Mouse (Mus musculus): ENCODE data around the gene Pelp1. TPM values are rescaled to one million over a fixed set of nuclear protein-coding genes. Genes with fewer than 3 reads are reported as not detected.
"Not testable (repeated sequence)": the region's sequence is repeated elsewhere in the genome, so short reads cannot be mapped to it uniquely, and the experiment has no call there.

Pelp1 gene
- polyA plus RNA-seq, 1 experiment from 2014 or later = 34.0 TPM

- Histone ChIP-seq H3K36me3 (ENCODE audit: control insufficient read depth, insufficient read depth, low read length) (no peaks in the 10 kb centered on the region), H3K4me2 (ENCODE audit: low read length) (no peak overlapping the region), H3K9ac (replicated peaks; ENCODE audit: low read length) (no peak overlapping the region), H3K4me1 (ENCODE audit: control insufficient read depth, insufficient read depth, low read length) (no peaks in the 10 kb centered on the region), H3K4me3 (replicated peaks; ENCODE audit: low read depth, low read length) (no peak overlapping the region), H3K9me3 (ENCODE audit: control insufficient read depth, low read length) (no peaks in the 10 kb centered on the region), H3K27ac (replicated peaks; ENCODE audit: low read depth, low read length) (no peak overlapping the region), H3K27me3 (ENCODE audit: control insufficient read depth, insufficient read depth, low read length) (no peaks in the 10 kb centered on the region)
- DNase-seq (no peak), ATAC-seq (ENCODE audit: low FRiP score, low TSS enrichment) (no peak)
- 85% methylated on average over 7 of the region's 7 CpGs for WGBS
Observed at GRCm38 (mm10) chr11:70372849-70373557, 36.8 kb downstream of the Pelp1 start.

GRCm38 (mm10) chr11:70372396-70372795 is 37.4 kb downstream of the Pelp1 start:
- DNase-seq = no peak
- Histone ChIP-seq H3K36me3 (ENCODE audit: control insufficient read depth, insufficient read depth, low read length) (no peaks in the 10 kb centered on the region), H3K9me3 (ENCODE audit: control insufficient read depth, low read length) (no peaks in the 10 kb centered on the region), H3K9ac (replicated peaks; ENCODE audit: low read length) (no peak overlapping the region), H3K4me3 (replicated peaks; ENCODE audit: low read depth, low read length) (no peak overlapping the region), H3K4me2 (ENCODE audit: low read length) (no peak overlapping the region), H3K27ac (replicated peaks; ENCODE audit: low read depth, low read length) (no peak overlapping the region), H3K4me1 (ENCODE audit: control insufficient read depth, insufficient read depth, low read length) (no peaks in the 10 kb centered on the region), H3K27me3 (ENCODE audit: control insufficient read depth, insufficient read depth, low read length) (no peaks in the 10 kb centered on the region)
- ATAC-seq (ENCODE audit: low FRiP score, low TSS enrichment) = no peak

- not testable (repeated sequence) for H3K4me1 ChIP-seq (ENCODE audit: control insufficient read depth, insufficient read depth, low read length); H3K27ac ChIP-seq (replicated peaks; ENCODE audit: low read depth, low read length); H3K27me3 ChIP-seq (ENCODE audit: control insufficient read depth, insufficient read depth, low read length); H3K9ac ChIP-seq (replicated peaks; ENCODE audit: low read length); DNase-seq; H3K9me3 ChIP-seq (ENCODE audit: control insufficient read depth, low read length); H3K36me3 ChIP-seq (ENCODE audit: control insufficient read depth, insufficient read depth, low read length); H3K4me3 ChIP-seq (replicated peaks; ENCODE audit: low read depth, low read length); ATAC-seq (ENCODE audit: low FRiP score, low TSS enrichment); H3K4me2 ChIP-seq (ENCODE audit: low read length)
- WGBS = 75% methylated on average over 2 of the region's 2 CpGs
Observed at GRCm38 (mm10) chr11:70368626-70369025, 41.2 kb downstream of the Pelp1 start.

GRCm38 (mm10) chr11:70367701-70368100 is 42.1 kb downstream of the Pelp1 start:
- H3K9me3 ChIP-seq (ENCODE audit: control insufficient read depth, low read length); H3K9ac ChIP-seq (replicated peaks; ENCODE audit: low read length); H3K36me3 ChIP-seq (ENCODE audit: control insufficient read depth, insufficient read depth, low read length); H3K27me3 ChIP-seq (ENCODE audit: control insufficient read depth, insufficient read depth, low read length); DNase-seq; H3K4me1 ChIP-seq (ENCODE audit: control insufficient read depth, insufficient read depth, low read length); ATAC-seq (ENCODE audit: low FRiP score, low TSS enrichment); H3K4me2 ChIP-seq (ENCODE audit: low read length); H3K27ac ChIP-seq (replicated peaks; ENCODE audit: low read depth, low read length); H3K4me3 ChIP-seq (replicated peaks; ENCODE audit: low read depth, low read length): not testable (repeated sequence)
- WGBS = 88% methylated on average over 6 of the region's 6 CpGs

- DNase-seq (peak; percentile 11), ATAC-seq (ENCODE audit: low FRiP score, low TSS enrichment) (no peak)
- Histone ChIP-seq H3K9ac (replicated peaks; ENCODE audit: low read length) (no peak within 1 kb of the TSS), H3K36me3 (ENCODE audit: control insufficient read depth, insufficient read depth, low read length) (no peaks in the 10 kb centered on the region), H3K9me3 (ENCODE audit: control insufficient read depth, low read length) (no peaks in the 10 kb centered on the region), H3K4me2 (ENCODE audit: low read length) (peak within 1 kb of the TSS; percentile 53), H3K4me3 (replicated peaks; ENCODE audit: low read depth, low read length) (peak within 1 kb of the TSS; percentile 22), H3K27ac (replicated peaks; ENCODE audit: low read depth, low read length) (no peak within 1 kb of the TSS), H3K27me3 (ENCODE audit: control insufficient read depth, insufficient read depth, low read length) (peaks cover 31% of the 10 kb centered on the region), H3K4me1 (ENCODE audit: control insufficient read depth, insufficient read depth, low read length) (peaks cover 7% of the 10 kb centered on the region; the same call in 1 of the 2 replicates)
- under 1% methylated on average over 19 of the region's 19 CpGs for WGBS
Observed at GRCm38 (mm10) chr11:70351868-70352267, 58.0 kb downstream of the Pelp1 start, which contains the start of gene Alox15. Alox15 (minus strand) TSS chr11:70352031.

GRCm38 (mm10) chr11:70348630-70349029 is 61.2 kb downstream of the Pelp1 start:
- Histone ChIP-seq H3K4me3 (replicated peaks; ENCODE audit: low read depth, low read length) (no peak overlapping the region), H3K9me3 (ENCODE audit: control insufficient read depth, low read length) (no peaks in the 10 kb centered on the region), H3K4me2 (ENCODE audit: low read length) (no peak overlapping the region), H3K27ac (replicated peaks; ENCODE audit: low read depth, low read length) (no peak overlapping the region), H3K36me3 (ENCODE audit: control insufficient read depth, insufficient read depth, low read length) (no peaks in the 10 kb centered on the region), H3K27me3 (ENCODE audit: control insufficient read depth, insufficient read depth, low read length) (peaks cover 31% of the 10 kb centered on the region), H3K9ac (replicated peaks; ENCODE audit: low read length) (no peak overlapping the region), H3K4me1 (ENCODE audit: control insufficient read depth, insufficient read depth, low read length) (peaks cover 7% of the 10 kb centered on the region; the same call in 1 of the 2 replicates)
- DNase-seq (no peak), ATAC-seq (ENCODE audit: low FRiP score, low TSS enrichment) (no peak)
- WGBS = 85% methylated on average over 9 of the region's 9 CpGs

GRCm38 (mm10) chr11:70347861-70348260 is 62.0 kb downstream of the Pelp1 start:
- ATAC-seq (ENCODE audit: low FRiP score, low TSS enrichment) (no peak), DNase-seq (no peak)
- whole genome bisulfite sequencing = 84% methylated on average over 10 of the region's 10 CpGs
- Histone ChIP-seq H3K9ac (replicated peaks; ENCODE audit: low read length) (no peak overlapping the region), H3K36me3 (ENCODE audit: control insufficient read depth, insufficient read depth, low read length) (no peaks in the 10 kb centered on the region), H3K4me1 (ENCODE audit: control insufficient read depth, insufficient read depth, low read length) (peaks cover 7% of the 10 kb centered on the region; the same call in 1 of the 2 replicates), H3K4me3 (replicated peaks; ENCODE audit: low read depth, low read length) (no peak overlapping the region), H3K27me3 (ENCODE audit: control insufficient read depth, insufficient read depth, low read length) (peaks cover 26% of the 10 kb centered on the region), H3K9me3 (ENCODE audit: control insufficient read depth, low read length) (no peaks in the 10 kb centered on the region), H3K4me2 (ENCODE audit: low read length) (no peak overlapping the region), H3K27ac (replicated peaks; ENCODE audit: low read depth, low read length) (no peak overlapping the region)

GRCm38 (mm10) chr11:70345546-70345945 is 64.3 kb downstream of the Pelp1 start:
- Histone ChIP-seq H3K27ac (replicated peaks; ENCODE audit: low read depth, low read length) (no peak overlapping the region), H3K4me1 (ENCODE audit: control insufficient read depth, insufficient read depth, low read length) (no peaks in the 10 kb centered on the region), H3K4me2 (ENCODE audit: low read length) (no peak overlapping the region), H3K36me3 (ENCODE audit: control insufficient read depth, insufficient read depth, low read length) (no peaks in the 10 kb centered on the region), H3K27me3 (ENCODE audit: control insufficient read depth, insufficient read depth, low read length) (peaks cover 5% of the 10 kb centered on the region), H3K9ac (replicated peaks; ENCODE audit: low read length) (no peak overlapping the region), H3K4me3 (replicated peaks; ENCODE audit: low read depth, low read length) (no peak overlapping the region), H3K9me3 (ENCODE audit: control insufficient read depth, low read length) (no peaks in the 10 kb centered on the region)
- ATAC-seq (ENCODE audit: low FRiP score, low TSS enrichment) (no peak), DNase-seq (no peak)
- 94% methylated on average over 8 of the region's 8 CpGs for WGBS

GRCm38 (mm10) chr11:70345061-70345460 is 64.8 kb downstream of the Pelp1 start:
- DNase-seq (no peak), ATAC-seq (ENCODE audit: low FRiP score, low TSS enrichment) (no peak)
- no peaks in the 10 kb centered on the region for H3K9me3 ChIP-seq (ENCODE audit: control insufficient read depth, low read length)
- 88% methylated on average over 10 of the region's 10 CpGs for WGBS
- H3K4me3 ChIP-seq (replicated peaks; ENCODE audit: low read depth, low read length) = no peak overlapping the region
- no peaks in the 10 kb centered on the region for H3K36me3 ChIP-seq (ENCODE audit: control insufficient read depth, insufficient read depth, low read length)
- no peaks in the 10 kb centered on the region for H3K4me1 ChIP-seq (ENCODE audit: control insufficient read depth, insufficient read depth, low read length)
- H3K9ac ChIP-seq (replicated peaks; ENCODE audit: low read length) = no peak overlapping the region
- H3K27ac ChIP-seq (replicated peaks; ENCODE audit: low read depth, low read length) = no peak overlapping the region
- 0 out of 2 replicates have a peak, but pooled peaks cover under 1% of the 10 kb centered on the region for H3K27me3 ChIP-seq (ENCODE audit: control insufficient read depth, insufficient read depth, low read length)
- no peak overlapping the region for H3K4me2 ChIP-seq (ENCODE audit: low read length)
